Mouse (Mus musculus): ENCODE data around the gene Cmtr1. TPM values are rescaled to one million over a fixed set of nuclear protein-coding genes. Genes with fewer than 3 reads are reported as not detected.

Gene Cmtr1
- polyA plus RNA-seq, 1 experiment from 2014 or later: 149 TPM

DNA sequence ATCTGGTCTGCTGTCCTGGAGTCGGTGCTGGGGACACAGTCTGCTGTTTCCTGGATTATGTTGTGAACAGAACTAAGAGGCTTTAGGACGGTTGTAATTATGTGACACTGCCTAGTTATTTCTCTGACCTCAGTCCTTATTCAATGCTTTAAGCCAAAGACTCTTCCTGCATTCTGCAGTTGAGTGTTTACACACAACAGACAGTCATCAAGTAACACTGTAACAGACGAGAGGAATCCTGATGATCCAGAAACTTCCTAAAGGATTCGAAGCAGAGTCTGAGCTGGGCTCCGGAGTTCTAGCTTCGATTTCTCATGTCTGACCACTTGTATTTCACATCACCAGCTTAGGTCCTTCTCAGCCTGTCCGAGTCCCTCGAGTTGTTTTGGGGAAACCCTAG lies 18.1 kb downstream of the Cmtr1 start:
- Histone ChIP-seq H3K36me3 (peaks cover 99% of the 10 kb centered on the region), H3K9me3 (no peaks in the 10 kb centered on the region), H3K4me1 (replicated peaks) (peaks cover 4% of the 10 kb centered on the region; the same call in 1 of the 2 replicates), H3K27ac (no peak overlapping the region; the same call in 1 of the 2 replicates), H3K4me3 (no peak overlapping the region), H3K27me3 (ENCODE audit: insufficient read depth, poor library complexity, severe bottlenecking) (no peaks in the 10 kb centered on the region)
- WGBS: 92% methylated on average over 8 of the region's 8 CpGs
- DNase-seq (ENCODE audit: low spot score): no peak

DNA sequence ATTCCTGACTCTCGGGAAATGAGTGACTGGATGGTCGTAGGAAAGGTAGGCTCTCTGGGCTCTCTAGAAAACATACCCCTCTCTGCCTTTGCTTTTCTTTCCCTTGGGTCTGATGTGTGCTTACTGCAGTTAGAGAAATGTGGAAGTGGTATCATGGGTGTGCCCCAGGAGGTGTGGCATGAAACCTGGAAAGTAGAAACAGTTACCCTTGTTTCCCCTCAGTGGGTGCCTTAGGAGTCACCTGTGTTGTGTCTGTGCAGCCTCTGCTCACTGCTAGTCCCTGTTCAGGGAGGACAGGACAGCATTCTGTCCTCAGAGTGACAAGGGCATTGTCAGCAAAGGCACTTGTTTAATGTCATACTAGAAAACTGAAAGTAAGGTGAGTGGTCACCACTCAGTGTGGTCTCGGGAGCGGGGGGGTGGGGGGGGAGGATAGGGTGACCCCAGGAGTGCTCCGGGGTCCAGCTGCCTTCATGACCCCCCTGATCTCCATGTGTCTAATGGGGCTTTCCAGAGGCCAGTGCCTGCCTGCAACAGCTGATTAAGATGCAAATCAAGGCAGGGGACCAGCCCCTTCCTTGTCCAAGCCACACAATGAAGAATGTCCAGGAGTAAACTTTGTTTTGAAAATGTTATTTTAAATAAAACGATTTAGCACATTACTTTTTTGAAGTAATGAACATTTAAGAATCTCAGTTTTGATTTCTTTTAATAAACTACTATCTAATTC lies 18.8 kb downstream of the Cmtr1 start:
- Histone ChIP-seq H3K9me3 (no peaks in the 10 kb centered on the region), H3K27me3 (ENCODE audit: insufficient read depth, poor library complexity, severe bottlenecking) (no peaks in the 10 kb centered on the region), H3K4me3 (no peak overlapping the region), H3K4me1 (replicated peaks) (peaks cover 4% of the 10 kb centered on the region; the same call in 1 of the 2 replicates), H3K27ac (peak overlapping the region; percentile 35; the same call in 1 of the 2 replicates), H3K36me3 (peaks cover 99% of the 10 kb centered on the region)
- no peak for DNase-seq (ENCODE audit: low spot score)
- 83% methylated on average over 6 of the region's 6 CpGs for WGBS

DNA sequence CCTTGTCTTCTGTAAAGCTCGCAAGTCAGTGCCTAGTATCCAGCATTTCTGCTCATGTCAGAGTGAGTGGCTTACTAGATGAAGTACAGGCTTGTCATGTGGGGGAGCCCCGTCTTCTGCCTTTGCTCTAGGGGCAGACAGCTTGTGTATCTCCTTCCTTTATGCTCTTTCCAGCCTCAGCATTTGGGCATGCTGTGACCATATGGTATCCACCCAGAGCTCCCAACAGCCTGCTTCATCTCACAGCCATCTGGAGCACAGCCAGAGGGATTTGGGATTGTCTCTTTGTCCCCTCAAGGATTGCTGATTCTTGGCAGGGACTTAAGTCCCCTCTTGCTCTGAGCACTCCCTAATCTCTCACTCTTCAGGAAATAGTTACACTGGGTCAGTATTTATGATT lies 19.8 kb downstream of the Cmtr1 start:
- H3K4me3 ChIP-seq: no peak overlapping the region
- no peaks in the 10 kb centered on the region for H3K27me3 ChIP-seq (ENCODE audit: insufficient read depth, poor library complexity, severe bottlenecking)
- H3K9me3 ChIP-seq: no peaks in the 10 kb centered on the region
- WGBS: 80% methylated on average over 2 of the region's 2 CpGs
- H3K36me3 ChIP-seq: peaks cover 99% of the 10 kb centered on the region
- peaks cover 4% of the 10 kb centered on the region; the same call in 1 of the 2 replicates for H3K4me1 ChIP-seq (replicated peaks)
- DNase-seq (ENCODE audit: low spot score): no peak
- peak overlapping the region; percentile 42; the same call in 1 of the 2 replicates for H3K27ac ChIP-seq

GRCm38 (mm10) chr17:29680921-29681320 lies 20.5 kb downstream of the Cmtr1 start:
- WGBS: 93% methylated on average over 2 of the region's 2 CpGs
- peak overlapping the region; percentile 69 for H3K27ac ChIP-seq
- H3K4me3 ChIP-seq: no peak overlapping the region
- H3K27me3 ChIP-seq (ENCODE audit: insufficient read depth, poor library complexity, severe bottlenecking): no peaks in the 10 kb centered on the region
- H3K9me3 ChIP-seq: no peaks in the 10 kb centered on the region
- H3K36me3 ChIP-seq: peaks cover 99% of the 10 kb centered on the region
- no peak for DNase-seq (ENCODE audit: low spot score)
- H3K4me1 ChIP-seq (replicated peaks): peaks cover 6% of the 10 kb centered on the region; the same call in 1 of the 2 replicates

GRCm38 (mm10) chr17:29681669-29682068 lies 21.3 kb downstream of the Cmtr1 start:
- 95% methylated on average over 9 of the region's 9 CpGs for WGBS
- H3K36me3 ChIP-seq: peaks cover 99% of the 10 kb centered on the region

DNA sequence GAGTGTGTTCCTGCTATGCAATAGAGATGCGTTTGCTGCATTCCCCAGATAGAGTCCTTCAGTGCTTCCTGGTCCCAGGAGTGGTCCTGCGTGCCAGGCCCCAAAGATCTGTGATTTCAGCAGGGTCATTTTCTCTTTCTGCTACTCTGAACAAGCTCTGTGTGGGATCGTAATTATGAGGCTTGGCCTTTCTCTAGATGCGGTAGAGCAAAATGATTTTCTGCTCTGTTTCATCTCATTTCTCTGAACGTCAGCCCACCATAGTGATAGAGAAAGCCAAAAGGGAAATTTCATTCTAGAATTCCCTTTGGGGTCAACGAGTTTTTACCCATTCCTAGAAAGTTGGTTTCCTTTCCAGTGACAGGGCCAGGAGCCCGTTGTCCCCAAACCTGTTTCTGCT lies 21.9 kb downstream of the Cmtr1 start:
- Histone ChIP-seq H3K4me1 (replicated peaks) (peaks cover 6% of the 10 kb centered on the region; the same call in 1 of the 2 replicates), H3K27me3 (ENCODE audit: insufficient read depth, poor library complexity, severe bottlenecking) (no peaks in the 10 kb centered on the region)
- 85% methylated on average over 7 of the region's 7 CpGs for WGBS

More at GRCm38 (mm10) chr17:29681669-29682068, 21.3 kb downstream of the Cmtr1 start:
- Histone ChIP-seq H3K4me1 (replicated peaks) (peaks cover 6% of the 10 kb centered on the region; the same call in 1 of the 2 replicates), H3K27ac (peak overlapping the region; percentile 0; the same call in 1 of the 2 replicates), H3K9me3 (no peaks in the 10 kb centered on the region), H3K4me3 (no peak overlapping the region), H3K27me3 (ENCODE audit: insufficient read depth, poor library complexity, severe bottlenecking) (no peaks in the 10 kb centered on the region)
- no peak for DNase-seq (ENCODE audit: low spot score)

DNA sequence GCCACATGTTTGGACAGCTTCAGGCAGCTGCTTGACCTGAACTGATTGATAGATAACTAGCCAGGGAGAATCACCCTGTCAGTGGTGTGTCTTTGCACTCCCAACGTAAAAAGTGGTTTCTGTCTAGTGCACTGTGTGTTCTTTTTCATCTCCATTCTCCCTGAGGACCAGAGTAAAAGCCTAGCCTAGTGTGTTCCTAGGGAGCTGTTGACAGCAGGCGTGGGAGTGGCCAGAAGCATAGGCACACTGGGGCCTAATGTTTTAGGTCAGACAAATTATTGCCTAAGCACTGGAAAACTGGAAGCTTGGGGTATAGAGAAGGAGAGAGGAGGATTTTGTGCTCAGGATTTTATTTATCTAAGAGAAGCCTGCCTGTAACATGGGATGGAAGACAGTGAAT lies 22.7 kb downstream of the Cmtr1 start:
- Histone ChIP-seq H3K4me3 (no peak overlapping the region), H3K27me3 (ENCODE audit: insufficient read depth, poor library complexity, severe bottlenecking) (no peaks in the 10 kb centered on the region), H3K27ac (no peak overlapping the region), H3K9me3 (no peaks in the 10 kb centered on the region), H3K4me1 (replicated peaks) (peaks cover 6% of the 10 kb centered on the region; the same call in 1 of the 2 replicates), H3K36me3 (peaks cover 99% of the 10 kb centered on the region)
- WGBS: 78% methylated on average over 2 of the region's 2 CpGs
- no peak for DNase-seq (ENCODE audit: low spot score)

More for the DNA sequence above, 21.9 kb downstream of the Cmtr1 start:
- H3K9me3 ChIP-seq: no peaks in the 10 kb centered on the region
- H3K36me3 ChIP-seq: peaks cover 99% of the 10 kb centered on the region
- no peak for DNase-seq (ENCODE audit: low spot score)
- 0 out of 2 replicates have a peak overlapping the region, but pooled peaks have one; percentile 0 for H3K27ac ChIP-seq
- H3K4me3 ChIP-seq: no peak overlapping the region

DNA sequence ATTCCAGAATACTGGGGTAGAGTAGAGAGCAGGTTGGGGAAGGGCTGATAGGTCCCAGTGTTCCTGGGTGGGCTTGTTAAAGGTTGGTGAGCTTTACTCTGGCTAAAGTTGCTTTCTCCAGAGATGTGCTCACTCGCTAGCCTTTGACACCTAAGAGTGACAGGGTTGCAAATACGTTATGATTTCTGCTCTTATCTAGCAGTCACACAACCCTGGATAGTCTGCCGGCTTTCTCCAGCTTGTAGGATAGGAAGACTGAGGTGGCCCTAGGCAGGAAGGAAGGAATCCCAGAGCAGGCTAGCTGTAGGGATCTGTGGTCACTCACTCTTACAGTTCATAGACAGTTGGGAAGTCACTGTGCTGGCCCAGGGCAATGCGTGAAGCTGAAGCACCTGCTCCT lies 23.9 kb downstream of the Cmtr1 start:
- Histone ChIP-seq H3K4me1 (replicated peaks) (peaks cover 3% of the 10 kb centered on the region; the same call in 1 of the 2 replicates), H3K27ac (no peak overlapping the region), H3K4me3 (no peak overlapping the region), H3K27me3 (ENCODE audit: insufficient read depth, poor library complexity, severe bottlenecking) (no peaks in the 10 kb centered on the region), H3K9me3 (no peaks in the 10 kb centered on the region), H3K36me3 (peaks cover 99% of the 10 kb centered on the region)
- no peak for DNase-seq (ENCODE audit: low spot score)
- 92% methylated on average over 4 of the region's 4 CpGs for WGBS

GRCm38 (mm10) chr17:29686771-29687170 lies 26.4 kb downstream of the Cmtr1 start:
- no peaks in the 10 kb centered on the region for H3K27me3 ChIP-seq (ENCODE audit: insufficient read depth, poor library complexity, severe bottlenecking)
- 93% methylated on average over 5 of the region's 5 CpGs for WGBS
- H3K4me3 ChIP-seq: no peak overlapping the region
- peaks cover 100% of the 10 kb centered on the region for H3K36me3 ChIP-seq
- no peak overlapping the region for H3K27ac ChIP-seq
- DNase-seq (ENCODE audit: low spot score): no peak
- H3K9me3 ChIP-seq: no peaks in the 10 kb centered on the region
- H3K4me1 ChIP-seq (replicated peaks): 0 out of 2 replicates have a peak, but pooled peaks cover 2% of the 10 kb centered on the region

DNA sequence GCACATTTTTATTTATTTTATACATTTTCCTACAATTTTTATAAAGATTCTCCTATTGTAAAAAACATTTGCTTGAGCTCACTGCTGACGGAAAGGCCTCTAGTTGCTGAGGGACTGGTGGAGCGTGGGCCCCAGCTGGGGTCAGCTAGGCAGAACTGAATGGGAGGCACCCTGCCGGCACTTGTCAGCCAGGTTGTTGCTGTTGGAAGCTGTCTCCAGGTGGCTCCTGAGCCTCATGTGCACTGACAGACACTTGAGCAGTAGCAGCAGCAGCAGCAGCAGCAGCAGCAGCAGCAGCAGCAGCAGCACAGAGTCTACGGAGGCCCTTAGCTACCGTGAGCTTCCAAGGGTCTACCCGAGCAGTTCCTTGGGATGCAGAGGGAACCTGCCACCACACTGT lies 27.0 kb downstream of the Cmtr1 start:
- no peak overlapping the region for H3K4me3 ChIP-seq
- H3K9me3 ChIP-seq: no peaks in the 10 kb centered on the region
- H3K27ac ChIP-seq: peak overlapping the region; percentile 4; the same call in 1 of the 2 replicates
- no peak for DNase-seq (ENCODE audit: low spot score)
- 0 out of 2 replicates have a peak, but pooled peaks cover 2% of the 10 kb centered on the region for H3K4me1 ChIP-seq (replicated peaks)
- peaks cover 97% of the 10 kb centered on the region for H3K36me3 ChIP-seq
- 72% methylated on average over 6 of the region's 6 CpGs for WGBS
- H3K27me3 ChIP-seq (ENCODE audit: insufficient read depth, poor library complexity, severe bottlenecking): no peaks in the 10 kb centered on the region

DNA sequence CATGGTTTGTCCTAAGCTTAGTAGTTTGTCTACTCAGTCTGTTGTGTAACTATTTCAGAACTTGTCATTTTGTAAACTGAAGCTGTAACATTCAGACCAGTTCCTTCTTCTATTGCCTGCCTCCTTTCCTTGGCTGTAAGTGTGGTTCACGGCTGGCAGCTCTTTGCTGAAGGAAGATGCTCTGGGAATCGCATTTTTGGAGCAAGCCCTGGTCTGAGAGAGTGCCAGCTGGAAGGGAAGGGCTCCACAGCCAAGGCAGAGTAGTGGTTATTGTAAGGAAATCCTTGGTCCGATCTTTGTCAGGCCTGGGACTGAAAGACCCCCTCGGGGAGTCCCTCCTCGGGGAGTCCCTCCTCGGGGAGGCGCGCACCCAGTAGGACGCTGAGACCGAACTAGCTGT lies 28.2 kb downstream of the Cmtr1 start:
- Histone ChIP-seq H3K27ac (no peak overlapping the region), H3K36me3 (peaks cover 92% of the 10 kb centered on the region), H3K9me3 (no peaks in the 10 kb centered on the region), H3K4me1 (replicated peaks) (0 out of 2 replicates have a peak, but pooled peaks cover 2% of the 10 kb centered on the region), H3K27me3 (ENCODE audit: insufficient read depth, poor library complexity, severe bottlenecking) (no peaks in the 10 kb centered on the region), H3K4me3 (no peak overlapping the region)
- 93% methylated on average over 10 of the region's 10 CpGs for WGBS
- no peak for DNase-seq (ENCODE audit: low spot score)

- H3K4me1 ChIP-seq (replicated peaks): 0 out of 2 replicates have a peak, but pooled peaks cover 2% of the 10 kb centered on the region
- no peak overlapping the region for H3K4me3 ChIP-seq
- whole genome bisulfite sequencing: 82% methylated on average over 6 of the region's 6 CpGs
- peaks cover 92% of the 10 kb centered on the region for H3K36me3 ChIP-seq
- H3K27ac ChIP-seq: no peak overlapping the region
- no peaks in the 10 kb centered on the region for H3K9me3 ChIP-seq
- DNase-seq (ENCODE audit: low spot score): no peak
- H3K27me3 ChIP-seq (ENCODE audit: insufficient read depth, poor library complexity, severe bottlenecking): no peaks in the 10 kb centered on the region
Measured at GRCm38 (mm10) chr17:29690257-29690656, 29.9 kb downstream of the Cmtr1 start.

DNA sequence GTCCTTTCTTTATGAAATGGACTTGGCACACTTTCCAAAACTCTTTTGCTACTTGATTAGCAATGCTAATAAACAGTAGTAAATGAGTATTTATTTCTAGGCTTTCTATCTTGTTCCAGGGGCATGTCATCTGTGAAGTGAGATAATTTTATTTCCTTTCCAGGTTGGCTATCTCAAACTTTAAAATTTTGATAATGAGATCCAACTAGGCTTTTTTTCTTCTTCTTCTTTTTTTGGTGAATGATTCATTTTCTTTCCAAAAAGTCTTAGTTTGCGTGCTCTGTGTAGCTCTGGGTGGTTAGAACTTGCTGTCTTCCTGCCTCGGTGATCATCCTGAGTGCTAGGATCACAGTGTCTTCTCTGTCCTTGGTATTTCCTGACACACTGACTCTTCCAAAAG lies 32.4 kb downstream of the Cmtr1 start:
- Histone ChIP-seq H3K27ac (no peak overlapping the region), H3K9me3 (no peaks in the 10 kb centered on the region), H3K27me3 (ENCODE audit: insufficient read depth, poor library complexity, severe bottlenecking) (no peaks in the 10 kb centered on the region), H3K4me1 (replicated peaks) (no peaks in the 10 kb centered on the region), H3K36me3 (peaks cover 92% of the 10 kb centered on the region), H3K4me3 (no peak overlapping the region)
- WGBS: 93% methylated on average over 2 of the region's 2 CpGs
- no peak for DNase-seq (ENCODE audit: low spot score)

Measured in hindbrain, embryonic 10.5 days (tissue).